Mouse (Mus musculus) T-cell, adult 2 months (primary cell): ENCODE results near the gene Vcl.

Experiments used
- DNase-seq: peaks from one replicate; pipeline ENCODE4 v3.0.0; 2022; ENCODE audit warnings: low spot score

Gene Vcl

GRCm38 (mm10) chr14:20928848-20929745, at the start of gene Vcl:
Gene Vcl, plus strand, starts transcription at chr14:20929398.
- DNase-seq = peak; percentile 89

DNA sequence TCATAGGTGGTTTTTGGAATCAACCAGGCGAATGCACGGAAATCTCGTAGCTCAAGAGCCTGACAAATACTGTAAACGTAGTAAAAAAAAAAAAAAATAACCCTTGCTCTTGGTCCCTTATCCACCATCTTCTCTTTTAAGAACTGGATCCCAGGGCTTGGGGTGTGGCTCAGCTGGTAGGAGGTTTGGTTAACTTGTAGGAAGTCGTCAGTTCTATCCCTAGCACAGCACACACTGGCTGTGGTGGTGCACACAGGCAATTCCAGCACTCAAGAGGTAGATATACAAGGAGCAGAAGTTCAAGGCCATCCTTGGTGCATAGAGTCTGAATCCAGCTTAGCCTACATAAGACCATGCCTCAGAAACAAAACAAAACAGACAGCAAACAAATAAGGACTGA, 44.5 kb upstream of the Vcl start:
- DNase-seq = no peak

- DNase-seq = peak; percentile 75
These were observed 43.9 kb upstream of the Vcl start for GRCm38 (mm10) chr14:20885091-20885888.

GRCm38 (mm10) chr14:20886266-20886665, 42.9 kb upstream of the Vcl start:
- peak; percentile 76 for DNase-seq

- no peak for DNase-seq
These were observed 41.6 kb upstream of the Vcl start for GRCm38 (mm10) chr14:20887541-20888085.

DNA sequence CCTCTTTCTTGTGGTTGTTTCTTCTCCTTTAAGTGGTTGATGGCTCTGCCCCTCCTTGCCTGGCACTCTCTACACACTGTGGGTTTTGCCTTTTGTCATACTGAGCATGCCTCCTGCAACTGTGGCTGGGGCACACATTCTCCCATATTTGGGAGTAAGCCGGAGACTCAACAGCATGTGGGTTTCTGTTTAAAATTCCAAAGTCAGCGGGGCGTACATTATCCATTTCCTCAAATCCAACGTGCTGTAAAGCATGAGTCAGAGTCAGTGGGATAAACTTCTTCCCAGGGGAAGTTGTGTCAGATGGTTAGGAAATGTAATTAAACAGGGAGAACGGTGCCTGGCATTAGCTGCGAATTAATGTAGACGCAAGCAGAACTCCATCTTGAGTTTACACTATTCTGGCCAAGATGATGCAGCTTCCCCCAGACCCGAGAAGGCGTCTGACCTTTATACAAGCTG, 37.2 kb upstream of the Vcl start:
- DNase-seq = no peak

DNA sequence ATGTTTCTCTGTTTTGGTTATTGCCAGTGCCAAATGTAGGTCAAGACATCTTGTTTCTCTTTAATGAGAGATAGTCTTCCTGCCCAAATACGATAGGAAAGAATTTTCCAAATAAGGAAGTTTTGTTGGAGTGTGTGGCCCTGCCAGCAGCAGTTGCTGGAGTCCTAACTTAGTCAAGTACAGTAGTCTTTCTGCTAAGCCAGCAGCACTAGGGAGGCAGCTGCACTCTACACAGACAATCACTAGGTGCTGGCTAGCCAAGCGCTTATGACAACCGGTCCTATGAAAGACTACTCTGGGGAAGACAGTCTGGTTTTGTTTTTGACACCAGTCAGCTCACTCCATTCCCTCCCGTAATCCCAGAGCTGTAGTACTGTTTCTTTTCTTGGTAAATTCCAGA, 35.4 kb upstream of the Vcl start:
- DNase-seq = no peak

GRCm38 (mm10) chr14:20901267-20901666, 27.9 kb upstream of the Vcl start:
- DNase-seq = no peak

DNA sequence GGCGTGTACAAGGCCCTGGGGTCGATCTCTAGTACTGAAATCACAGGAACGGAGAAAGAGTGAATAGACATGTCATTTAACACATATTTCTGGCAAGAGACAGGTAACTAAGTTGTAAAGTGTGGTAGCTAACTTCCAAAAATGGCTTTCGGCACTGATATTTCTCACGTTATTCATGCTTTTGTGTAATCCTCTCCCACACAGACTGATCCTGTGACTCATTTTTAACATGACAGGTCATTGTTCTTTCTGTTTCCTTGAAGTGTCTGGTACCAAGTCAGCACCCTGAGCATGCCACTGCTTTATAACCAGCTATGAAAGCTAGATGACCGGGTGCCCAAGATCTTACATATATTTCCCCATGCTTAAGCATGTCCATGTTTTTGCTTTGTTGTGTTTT, 26.1 kb upstream of the Vcl start:
- DNase-seq = no peak

GRCm38 (mm10) chr14:20911811-20912210, 17.4 kb upstream of the Vcl start:
- DNase-seq = no peak

- no peak for DNase-seq
These were observed 14.8 kb upstream of the Vcl start for GRCm38 (mm10) chr14:20914415-20914814.

DNA sequence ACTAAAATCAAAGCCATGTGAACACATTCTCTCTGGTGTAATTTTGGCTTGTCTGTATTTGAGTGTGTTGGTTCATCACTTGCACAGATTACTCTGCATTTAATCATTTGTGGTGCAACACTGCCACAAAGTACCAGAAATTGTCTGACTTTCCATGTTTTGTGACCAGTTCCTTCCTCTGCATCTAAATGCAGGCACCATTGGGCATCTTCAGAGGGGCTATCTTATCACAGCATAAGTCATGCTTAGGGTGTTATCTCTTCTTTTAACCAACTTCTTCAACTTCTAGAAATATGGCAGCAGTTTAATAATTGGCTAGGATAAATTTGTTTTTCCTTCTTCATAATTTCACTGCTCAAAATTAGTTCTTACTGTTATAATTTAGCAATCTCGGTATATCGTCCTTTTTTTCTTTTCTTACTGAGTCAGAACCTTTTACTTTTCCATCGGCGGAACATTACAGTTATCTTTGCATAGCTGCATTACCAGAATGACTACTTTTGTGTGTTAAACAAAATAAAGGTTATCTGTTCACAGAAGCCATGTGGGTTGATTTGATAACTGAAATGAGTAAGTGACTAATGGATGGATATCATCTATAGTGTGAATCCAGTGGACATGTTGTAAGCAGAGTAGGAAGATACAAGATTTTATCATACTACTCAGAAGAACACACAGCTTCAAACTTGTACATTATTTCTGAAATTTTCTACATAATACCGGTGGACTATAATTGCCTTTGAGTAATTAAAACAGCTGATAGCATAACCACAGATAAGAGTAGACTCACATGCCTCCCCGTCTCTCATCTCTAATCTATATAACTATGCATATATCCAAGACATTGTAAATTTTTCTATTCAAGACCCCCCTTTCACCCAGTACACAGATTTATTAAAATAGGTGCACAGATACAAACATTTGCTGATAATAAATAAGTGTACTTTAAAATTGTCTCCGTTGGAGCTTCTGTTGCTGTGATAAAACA, 12.3 kb upstream of the Vcl start:
- DNase-seq = no peak

DNA sequence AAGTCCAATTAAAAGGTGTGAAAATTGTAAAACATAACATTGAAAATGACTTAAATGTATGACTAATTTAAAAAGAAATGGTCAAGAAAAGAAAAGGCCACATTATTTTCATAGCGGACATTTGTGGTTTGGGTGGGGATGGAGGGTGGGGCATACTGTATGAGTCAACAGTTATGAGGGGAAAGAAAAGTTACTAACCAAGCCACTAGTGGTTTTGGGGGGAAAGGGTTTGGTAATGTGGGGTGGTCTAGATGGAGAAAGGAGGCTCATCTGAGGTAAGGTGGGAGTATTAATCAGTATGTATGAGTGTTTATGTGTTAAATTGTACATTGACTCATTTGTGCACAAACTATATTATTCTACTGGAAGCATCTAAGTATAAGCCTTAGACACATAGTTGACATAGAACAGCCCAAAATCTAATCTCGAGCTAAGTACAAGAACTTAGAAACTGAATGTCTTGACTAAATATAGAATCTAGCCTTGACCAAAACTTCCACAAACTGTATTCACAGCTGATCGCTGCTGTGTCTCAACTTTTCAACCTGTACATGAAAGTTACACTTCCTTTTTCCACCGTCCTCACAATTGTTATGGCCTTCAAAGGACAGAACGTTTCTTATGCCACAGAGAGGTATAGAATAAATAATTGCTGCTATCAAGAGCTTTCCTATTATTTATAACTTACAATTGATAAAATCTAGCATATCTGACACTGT, 5.0 kb upstream of the Vcl start:
- no peak for DNase-seq

DNA sequence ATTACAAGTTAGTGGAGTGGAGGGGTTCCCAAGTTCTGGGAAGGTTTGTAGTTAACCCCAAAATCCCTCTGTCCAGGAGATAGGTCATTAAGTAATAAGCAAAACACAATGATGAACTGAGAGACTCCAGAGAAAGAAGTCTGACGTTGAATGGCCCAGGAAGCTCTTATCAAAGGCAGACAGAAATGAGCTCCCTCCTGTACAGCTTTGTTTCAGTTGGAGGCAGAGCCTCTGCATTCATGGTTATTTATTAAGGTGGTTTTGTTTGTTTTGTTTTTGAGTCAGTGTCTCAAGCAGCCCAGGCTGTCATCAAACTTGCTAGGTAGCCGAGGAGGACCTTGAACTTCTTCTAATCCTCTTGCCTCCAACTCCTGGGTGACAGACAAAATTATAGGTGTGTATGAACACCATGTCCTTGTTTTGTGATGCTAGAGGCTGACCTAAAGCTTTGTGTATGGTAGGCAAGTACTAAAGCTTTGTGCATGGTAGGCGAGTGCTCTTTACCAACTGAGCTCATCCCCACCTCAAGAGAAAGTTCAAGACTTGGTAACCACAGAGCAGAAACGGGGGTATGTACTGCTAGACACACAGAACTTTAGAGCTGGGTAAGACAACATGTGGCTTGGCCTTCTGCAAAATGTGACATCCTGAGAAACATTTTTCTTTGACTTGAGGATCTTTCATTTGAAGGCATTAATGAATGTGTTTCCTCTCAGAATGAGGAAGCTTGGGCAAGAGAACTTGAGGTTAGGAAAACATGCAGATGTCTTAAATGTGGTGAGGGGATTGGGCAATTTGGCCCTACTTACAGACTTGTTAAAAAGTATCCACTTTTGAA, 1.5 kb upstream of the Vcl start:
- DNase-seq = no peak

DNA sequence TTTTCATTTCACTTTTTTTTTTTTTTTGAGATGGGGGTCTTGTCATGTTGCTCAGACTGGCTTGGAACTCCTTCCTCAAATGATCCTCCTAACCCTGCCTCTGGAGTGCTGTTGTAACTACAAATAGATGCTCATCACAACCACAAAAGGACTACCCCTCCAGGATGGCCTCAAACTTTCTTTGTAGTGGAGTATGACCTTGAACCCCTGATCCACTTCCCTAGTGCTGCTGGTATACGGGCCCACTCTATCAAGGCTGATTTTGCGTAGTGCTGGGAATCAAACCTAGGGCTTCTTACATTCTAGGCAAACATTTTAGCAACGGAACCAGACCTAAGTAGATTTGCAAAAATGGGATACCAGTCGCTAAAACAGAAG, 901 bp upstream of the Vcl start:
- no peak for DNase-seq

DNA sequence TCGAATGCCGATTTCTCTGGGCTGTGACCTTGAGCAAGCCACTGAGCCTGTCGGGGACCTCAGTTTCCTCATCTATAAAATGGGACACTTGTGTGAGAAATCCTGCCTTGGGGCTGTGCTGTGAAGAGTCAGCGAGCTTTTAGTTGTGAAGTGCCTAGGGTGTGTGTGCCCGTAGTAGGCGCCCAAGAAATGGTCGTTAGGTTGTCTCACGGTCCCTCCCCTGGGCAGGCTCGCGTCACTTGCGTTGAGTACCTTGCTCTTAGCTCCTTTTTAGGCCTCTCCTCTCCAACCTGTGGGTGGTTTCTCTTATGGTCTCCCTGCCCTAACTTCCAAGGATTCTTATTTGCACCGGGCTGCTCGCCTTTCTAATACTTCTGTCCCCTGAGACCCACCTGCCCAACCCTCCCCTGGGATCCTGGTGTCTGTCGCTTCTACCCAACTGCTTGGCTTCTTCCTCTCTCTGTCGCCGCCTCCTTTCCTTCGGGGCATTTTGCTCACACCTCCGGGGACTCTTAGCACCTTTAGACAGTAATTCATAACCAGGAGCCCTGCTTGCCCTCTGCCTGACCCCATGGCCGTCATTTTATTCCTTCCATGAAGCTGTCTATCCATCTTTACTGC, 726 bp downstream of the Vcl start:
- DNase-seq = peak; percentile 28

DNA sequence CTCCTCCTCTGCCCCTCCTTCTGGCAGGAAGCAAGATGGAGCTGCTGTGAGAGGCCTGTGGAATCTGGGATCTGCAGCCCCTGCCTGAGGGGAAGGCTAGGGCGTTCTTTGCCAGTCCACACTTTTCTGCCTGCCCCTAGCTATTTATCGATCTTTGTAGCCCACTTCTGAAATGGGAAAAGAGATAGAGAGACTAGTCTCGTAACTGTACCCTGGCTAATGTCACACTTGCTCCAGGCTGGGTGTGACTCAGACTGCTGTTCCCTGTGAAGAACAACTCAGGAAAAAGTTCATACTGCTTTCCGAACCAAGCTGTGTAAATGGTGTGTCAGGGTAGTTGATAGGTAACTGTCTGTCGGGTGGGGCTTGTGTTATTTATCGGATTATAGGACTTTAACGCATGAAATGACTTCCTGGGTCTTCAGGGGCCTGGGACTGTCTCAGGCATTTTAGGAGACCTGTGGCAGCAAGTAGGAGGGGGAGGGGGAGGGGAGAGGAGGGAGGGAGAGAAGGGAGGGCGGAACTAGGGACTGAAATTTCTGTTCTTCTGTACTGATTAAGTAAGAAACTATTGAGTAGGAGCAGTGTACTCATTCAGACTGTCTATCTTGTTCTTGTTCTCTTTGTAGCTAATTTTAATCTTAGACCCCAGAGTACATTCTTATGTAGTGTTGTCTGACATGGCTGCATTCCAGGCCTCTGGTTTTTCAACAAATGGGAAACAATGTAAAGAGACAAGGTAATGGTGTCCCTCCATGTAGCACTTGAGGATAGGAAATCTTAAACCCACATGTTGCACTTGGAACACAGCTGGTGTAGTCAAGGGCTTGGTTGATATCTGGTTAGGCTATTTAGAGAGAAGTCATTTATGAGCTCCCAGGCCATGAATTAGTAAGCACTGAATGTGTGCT, 1.5 kb downstream of the Vcl start:
- no peak for DNase-seq

DNA sequence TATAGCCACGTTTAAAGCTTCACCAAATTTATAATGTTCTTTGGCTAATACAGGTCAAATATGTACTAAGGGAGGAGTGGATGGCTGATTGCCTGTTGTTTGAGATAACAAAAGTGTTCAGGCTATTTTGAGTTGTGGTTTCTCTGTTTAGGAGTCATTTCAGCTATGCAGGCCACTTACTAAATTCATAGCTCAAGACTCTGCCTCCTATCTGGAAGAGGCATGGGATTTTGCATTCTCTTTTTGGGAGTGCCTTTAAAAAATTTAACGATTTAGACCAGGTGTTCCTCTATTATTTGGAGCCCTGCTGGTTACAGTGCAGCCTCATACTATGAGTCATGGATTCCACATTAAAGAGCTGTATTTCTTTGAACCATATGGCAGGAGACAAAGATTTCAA, 9.2 kb downstream of the Vcl start:
- DNase-seq = no peak

GRCm38 (mm10) chr14:20938860-20939259, 9.7 kb downstream of the Vcl start:
- no peak for DNase-seq
